Mouse (Mus musculus): Measurements from ENCODE around the gene Slk. TPM values are rescaled to one million over a fixed set of nuclear protein-coding genes. Genes with fewer than 3 reads are reported as not detected.

The Slk gene
- polyA plus RNA-seq (2016; fragmentation: Nextera tagmentation; extraction: Ambion mirVana), result 10.1 and 11.8 TPM in 2 replicates

GRCm38 (mm10) chr19:47579225-47579787 is at the start of gene Slk:
Gene Slk (plus strand): TSS chr19:47579678.
- peak within 1 kb of the TSS; percentile 81 for H3K4me3 ChIP-seq (replicated peaks)
- WGBS, result under 1% methylated on average over 79 of the region's 83 CpGs
- H3K4me1 ChIP-seq (replicated peaks), result peaks cover 24% of the 10 kb centered on the region
- H3K27ac ChIP-seq, result peak within 1 kb of the TSS; percentile 92
- H3K27me3 ChIP-seq, result no peaks in the 10 kb centered on the region
- H3K4me2 ChIP-seq, result peak within 1 kb of the TSS; percentile 80
- H3K9me3 ChIP-seq, result no peaks in the 10 kb centered on the region
- no peaks in the 10 kb centered on the region for H3K36me3 ChIP-seq
- peak within 1 kb of the TSS; percentile 91 for H3K9ac ChIP-seq (replicated peaks)
- ATAC-seq (ENCODE audit: insufficient number of reproducible peaks, insufficient read depth, low FRiP score, low TSS enrichment, low read depth), result peak; percentile 82

GRCm38 (mm10) chr19:47531309-47531708 is 48.2 kb upstream of the Slk start:
- Histone ChIP-seq H3K9me3 (no peaks in the 10 kb centered on the region), H3K4me1 (replicated peaks) (peaks cover 11% of the 10 kb centered on the region), H3K9ac (replicated peaks) (no peak overlapping the region), H3K27me3 (no peaks in the 10 kb centered on the region), H3K4me2 (no peak overlapping the region), H3K4me3 (replicated peaks) (no peak overlapping the region), H3K36me3 (peaks cover 55% of the 10 kb centered on the region), H3K27ac (no peak overlapping the region)
- ATAC-seq (ENCODE audit: insufficient number of reproducible peaks, insufficient read depth, low FRiP score, low TSS enrichment, low read depth), result no peak
- WGBS, result 88% methylated on average over 5 of the region's 5 CpGs

- Histone ChIP-seq H3K36me3 (peaks cover 51% of the 10 kb centered on the region), H3K4me1 (replicated peaks) (peaks cover 16% of the 10 kb centered on the region), H3K27me3 (no peaks in the 10 kb centered on the region), H3K4me2 (no peak overlapping the region), H3K27ac (no peak overlapping the region), H3K4me3 (replicated peaks) (no peak overlapping the region), H3K9ac (replicated peaks) (no peak overlapping the region), H3K9me3 (no peaks in the 10 kb centered on the region)
- ATAC-seq (ENCODE audit: insufficient number of reproducible peaks, insufficient read depth, low FRiP score, low TSS enrichment, low read depth), result no peak
- WGBS, result 90% methylated on average over 3 of the region's 3 CpGs
Measured at GRCm38 (mm10) chr19:47532449-47532848, 47.0 kb upstream of the Slk start.

GRCm38 (mm10) chr19:47534131-47534530 is 45.3 kb upstream of the Slk start:
- Histone ChIP-seq H3K27ac (no peak overlapping the region), H3K36me3 (peaks cover 37% of the 10 kb centered on the region), H3K4me3 (replicated peaks) (no peak overlapping the region), H3K9ac (replicated peaks) (no peak overlapping the region), H3K4me1 (replicated peaks) (peaks cover 31% of the 10 kb centered on the region), H3K4me2 (no peak overlapping the region), H3K9me3 (no peaks in the 10 kb centered on the region), H3K27me3 (no peaks in the 10 kb centered on the region)
- WGBS, result 75% methylated on average over 1 of the region's 1 CpGs
- ATAC-seq (ENCODE audit: insufficient number of reproducible peaks, insufficient read depth, low FRiP score, low TSS enrichment, low read depth), result no peak

GRCm38 (mm10) chr19:47536521-47537299 is 42.8 kb upstream of the Slk start:
- Histone ChIP-seq H3K27me3 (peaks cover 8% of the 10 kb centered on the region), H3K4me1 (replicated peaks) (peaks cover 33% of the 10 kb centered on the region), H3K4me3 (replicated peaks) (peak overlapping the region; percentile 48), H3K9me3 (no peaks in the 10 kb centered on the region), H3K9ac (replicated peaks) (peak overlapping the region; percentile 67), H3K27ac (peak overlapping the region; percentile 79), H3K4me2 (peak overlapping the region; percentile 71), H3K36me3 (peaks cover 23% of the 10 kb centered on the region)
- 4% methylated on average over 39 of the region's 39 CpGs for WGBS
- peak; percentile 95 for ATAC-seq (ENCODE audit: insufficient number of reproducible peaks, insufficient read depth, low FRiP score, low TSS enrichment, low read depth)

- peaks cover 19% of the 10 kb centered on the region for H3K36me3 ChIP-seq
- peak; percentile 41; the same call in 1 of the 2 replicates for ATAC-seq (ENCODE audit: insufficient number of reproducible peaks, insufficient read depth, low FRiP score, low TSS enrichment, low read depth)
- WGBS, result 4% methylated on average over 10 of the region's 10 CpGs
Measured at GRCm38 (mm10) chr19:47537300-47537792, 42.1 kb upstream of the Slk start, which contains the start of gene Stn1. Gene Stn1 (minus strand): TSS chr19:47537507.

GRCm38 (mm10) chr19:47537879-47538278 is 41.6 kb upstream of the Slk start:
- peak overlapping the region; percentile 48; the same call in 1 of the 2 replicates for H3K4me3 ChIP-seq (replicated peaks)
- H3K4me1 ChIP-seq (replicated peaks), result peaks cover 33% of the 10 kb centered on the region
- H3K9ac ChIP-seq (replicated peaks), result 0 out of 2 replicates have a peak overlapping the region, but pooled peaks have one; percentile 37
- no peaks in the 10 kb centered on the region for H3K9me3 ChIP-seq
- H3K27ac ChIP-seq, result no peak overlapping the region; the same call in 1 of the 2 replicates
- ATAC-seq (ENCODE audit: insufficient number of reproducible peaks, insufficient read depth, low FRiP score, low TSS enrichment, low read depth), result no peak
- peaks cover 13% of the 10 kb centered on the region for H3K36me3 ChIP-seq
- peaks cover 20% of the 10 kb centered on the region for H3K27me3 ChIP-seq
- peak overlapping the region; percentile 71 for H3K4me2 ChIP-seq
- WGBS, result 64% methylated on average over 6 of the region's 6 CpGs

More at GRCm38 (mm10) chr19:47537300-47537792, 42.1 kb upstream of the Slk start, which contains the start of gene Stn1:
- Histone ChIP-seq H3K27ac (peak within 1 kb of the TSS; percentile 79), H3K4me2 (peak within 1 kb of the TSS; percentile 71), H3K4me3 (replicated peaks) (peak within 1 kb of the TSS; percentile 48), H3K9ac (replicated peaks) (peak within 1 kb of the TSS; percentile 67), H3K9me3 (no peaks in the 10 kb centered on the region), H3K27me3 (peaks cover 14% of the 10 kb centered on the region), H3K4me1 (replicated peaks) (peaks cover 33% of the 10 kb centered on the region)

- Histone ChIP-seq H3K4me3 (replicated peaks) (no peak overlapping the region), H3K36me3 (peaks cover 5% of the 10 kb centered on the region; the same call in 1 of the 2 replicates), H3K27me3 (peaks cover 28% of the 10 kb centered on the region), H3K4me1 (replicated peaks) (peaks cover 33% of the 10 kb centered on the region), H3K9me3 (no peaks in the 10 kb centered on the region), H3K9ac (replicated peaks) (no peak overlapping the region), H3K4me2 (peak overlapping the region; percentile 21), H3K27ac (no peak overlapping the region)
- peak; percentile 18; the same call in 1 of the 2 replicates for ATAC-seq (ENCODE audit: insufficient number of reproducible peaks, insufficient read depth, low FRiP score, low TSS enrichment, low read depth)
- 5% methylated on average over 6 of the region's 6 CpGs for WGBS
Measured at GRCm38 (mm10) chr19:47538801-47539200, 40.7 kb upstream of the Slk start.

- Histone ChIP-seq H3K36me3 (no peaks in the 10 kb centered on the region), H3K4me3 (replicated peaks) (no peak overlapping the region), H3K27me3 (peaks cover 30% of the 10 kb centered on the region), H3K9ac (replicated peaks) (no peak overlapping the region), H3K4me1 (replicated peaks) (peaks cover 19% of the 10 kb centered on the region), H3K27ac (no peak overlapping the region), H3K4me2 (no peak overlapping the region), H3K9me3 (no peaks in the 10 kb centered on the region)
- 60% methylated on average over 7 of the region's 7 CpGs for WGBS
- no peak for ATAC-seq (ENCODE audit: insufficient number of reproducible peaks, insufficient read depth, low FRiP score, low TSS enrichment, low read depth)
Measured at GRCm38 (mm10) chr19:47542441-47542840, 37.0 kb upstream of the Slk start.

GRCm38 (mm10) chr19:47545055-47545454 is 34.4 kb upstream of the Slk start:
- Histone ChIP-seq H3K4me2 (no peak overlapping the region), H3K36me3 (no peaks in the 10 kb centered on the region), H3K9ac (replicated peaks) (no peak overlapping the region), H3K4me3 (replicated peaks) (no peak overlapping the region), H3K4me1 (replicated peaks) (0 out of 2 replicates have a peak, but pooled peaks cover 3% of the 10 kb centered on the region), H3K27me3 (peaks cover 30% of the 10 kb centered on the region), H3K9me3 (no peaks in the 10 kb centered on the region), H3K27ac (no peak overlapping the region)
- 21% methylated on average over 3 of the region's 3 CpGs for WGBS
- no peak for ATAC-seq (ENCODE audit: insufficient number of reproducible peaks, insufficient read depth, low FRiP score, low TSS enrichment, low read depth)

- Histone ChIP-seq H3K36me3 (no peaks in the 10 kb centered on the region), H3K4me2 (no peak overlapping the region), H3K27ac (no peak overlapping the region), H3K27me3 (peaks cover 30% of the 10 kb centered on the region), H3K4me3 (replicated peaks) (no peak overlapping the region), H3K4me1 (replicated peaks) (0 out of 2 replicates have a peak, but pooled peaks cover 3% of the 10 kb centered on the region), H3K9ac (replicated peaks) (no peak overlapping the region), H3K9me3 (no peaks in the 10 kb centered on the region)
- no peak for ATAC-seq (ENCODE audit: insufficient number of reproducible peaks, insufficient read depth, low FRiP score, low TSS enrichment, low read depth)
Measured at GRCm38 (mm10) chr19:47545528-47545927, 34.0 kb upstream of the Slk start.

Data from limb, embryonic 12.5 days (tissue).